Mouse (Mus musculus): Measurements from ENCODE around the gene Cd96. TPM values are rescaled to one million over a fixed set of nuclear protein-coding genes. Genes with fewer than 3 reads are reported as not detected.

The Cd96 gene
- polyA plus RNA-seq, 1 experiment from 2014 or later, result 0.21 TPM

GRCm38 (mm10) chr16:46036261-46036660 is 83.8 kb downstream of the Cd96 start:
- 43% methylated on average over 2 of the region's 2 CpGs for WGBS
- Histone ChIP-seq H3K4me2 (replicated peaks) (no peak overlapping the region), H3K9ac (no peak overlapping the region), H3K27me3 (no peaks in the 10 kb centered on the region), H3K36me3 (no peaks in the 10 kb centered on the region), H3K4me1 (no peaks in the 10 kb centered on the region), H3K4me3 (replicated peaks) (no peak overlapping the region), H3K9me3 (replicated peaks) (no peaks in the 10 kb centered on the region), H3K27ac (replicated peaks) (no peak overlapping the region)
- no peak for ATAC-seq (ENCODE audit: insufficient number of reproducible peaks, low FRiP score, low TSS enrichment, low read depth)

GRCm38 (mm10) chr16:46033896-46034295 is 86.2 kb downstream of the Cd96 start:
- no peak overlapping the region for H3K27ac ChIP-seq (replicated peaks)
- no peak overlapping the region for H3K4me3 ChIP-seq (replicated peaks)
- no peak overlapping the region for H3K4me2 ChIP-seq (replicated peaks)
- H3K9me3 ChIP-seq (replicated peaks), result no peaks in the 10 kb centered on the region
- no peaks in the 10 kb centered on the region for H3K36me3 ChIP-seq
- H3K27me3 ChIP-seq, result no peaks in the 10 kb centered on the region
- WGBS, result 62% methylated on average over 9 of the region's 9 CpGs
- ATAC-seq (ENCODE audit: insufficient number of reproducible peaks, low FRiP score, low TSS enrichment, low read depth), result no peak
- H3K4me1 ChIP-seq, result no peaks in the 10 kb centered on the region
- no peak overlapping the region for H3K9ac ChIP-seq

DNA sequence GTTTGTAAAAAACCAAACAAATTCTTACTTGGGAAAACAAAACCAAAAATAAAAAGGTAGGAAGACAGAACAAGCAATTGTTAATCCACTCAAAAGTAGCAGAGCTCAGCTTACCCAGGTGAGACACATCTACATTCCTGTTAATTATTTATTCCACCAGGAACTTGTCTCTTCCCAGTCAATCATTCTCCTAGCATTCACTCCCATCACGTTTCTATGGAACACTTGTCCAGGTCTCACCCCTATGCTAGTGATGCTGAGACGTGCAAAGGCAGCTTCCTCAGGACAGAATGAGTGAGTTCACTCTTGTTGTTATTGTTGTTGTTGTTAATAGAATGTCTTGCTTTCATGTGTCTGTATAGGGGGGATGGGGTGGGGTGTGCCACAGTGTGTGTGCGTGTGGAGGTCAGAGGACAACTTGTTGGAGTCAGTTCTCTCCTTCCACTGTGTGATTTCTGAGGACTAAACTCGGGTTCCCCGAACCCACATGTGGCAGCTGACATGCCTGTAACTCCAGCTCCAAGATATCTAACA is 97.0 kb downstream of the Cd96 start:
- 69% methylated on average over 5 of the region's 5 CpGs for WGBS
- Histone ChIP-seq H3K4me2 (replicated peaks) (no peak overlapping the region), H3K9ac (no peak overlapping the region), H3K27me3 (no peaks in the 10 kb centered on the region), H3K4me3 (replicated peaks) (no peak overlapping the region), H3K4me1 (no peaks in the 10 kb centered on the region), H3K36me3 (no peaks in the 10 kb centered on the region), H3K27ac (replicated peaks) (no peak overlapping the region), H3K9me3 (replicated peaks) (no peaks in the 10 kb centered on the region)
- no peak for ATAC-seq (ENCODE audit: insufficient number of reproducible peaks, low FRiP score, low TSS enrichment, low read depth)

GRCm38 (mm10) chr16:46022189-46022928 is 97.7 kb downstream of the Cd96 start:
- peak; percentile 73 for ATAC-seq (ENCODE audit: insufficient number of reproducible peaks, low FRiP score, low TSS enrichment, low read depth)
- no peaks in the 10 kb centered on the region for H3K4me1 ChIP-seq
- WGBS, result 39% methylated on average over 5 of the region's 5 CpGs
- no peak overlapping the region for H3K4me2 ChIP-seq (replicated peaks)
- no peak overlapping the region for H3K4me3 ChIP-seq (replicated peaks)
- H3K27me3 ChIP-seq, result no peaks in the 10 kb centered on the region
- no peaks in the 10 kb centered on the region for H3K9me3 ChIP-seq (replicated peaks)
- H3K36me3 ChIP-seq, result no peaks in the 10 kb centered on the region
- no peak overlapping the region for H3K9ac ChIP-seq
- no peak overlapping the region for H3K27ac ChIP-seq (replicated peaks)

GRCm38 (mm10) chr16:46021302-46021701 is 98.7 kb downstream of the Cd96 start:
- Histone ChIP-seq H3K36me3 (no peaks in the 10 kb centered on the region), H3K9ac (no peak overlapping the region), H3K27me3 (no peaks in the 10 kb centered on the region), H3K4me3 (replicated peaks) (no peak overlapping the region), H3K4me1 (no peaks in the 10 kb centered on the region), H3K27ac (replicated peaks) (no peak overlapping the region), H3K4me2 (replicated peaks) (no peak overlapping the region), H3K9me3 (replicated peaks) (no peaks in the 10 kb centered on the region)
- ATAC-seq (ENCODE audit: insufficient number of reproducible peaks, low FRiP score, low TSS enrichment, low read depth), result no peak
- 74% methylated on average over 2 of the region's 2 CpGs for WGBS

- ATAC-seq (ENCODE audit: insufficient number of reproducible peaks, low FRiP score, low TSS enrichment, low read depth), result no peak
- 84% methylated on average over 2 of the region's 2 CpGs for WGBS
- no peaks in the 10 kb centered on the region for H3K36me3 ChIP-seq
- no peak overlapping the region for H3K27ac ChIP-seq (replicated peaks)
- H3K4me3 ChIP-seq (replicated peaks), result no peak overlapping the region
- no peak overlapping the region for H3K9ac ChIP-seq
- no peaks in the 10 kb centered on the region for H3K9me3 ChIP-seq (replicated peaks)
- H3K27me3 ChIP-seq, result no peaks in the 10 kb centered on the region
- H3K4me2 ChIP-seq (replicated peaks), result no peak overlapping the region
- no peaks in the 10 kb centered on the region for H3K4me1 ChIP-seq
Observed at GRCm38 (mm10) chr16:46020396-46020795, 99.7 kb downstream of the Cd96 start.

GRCm38 (mm10) chr16:46019799-46020198 is 100.3 kb downstream of the Cd96 start:
- WGBS, result 74% methylated on average over 4 of the region's 4 CpGs
- Histone ChIP-seq H3K4me2 (replicated peaks) (no peak overlapping the region), H3K27me3 (no peaks in the 10 kb centered on the region), H3K27ac (replicated peaks) (no peak overlapping the region), H3K4me1 (no peaks in the 10 kb centered on the region), H3K9me3 (replicated peaks) (no peaks in the 10 kb centered on the region), H3K36me3 (no peaks in the 10 kb centered on the region), H3K4me3 (replicated peaks) (no peak overlapping the region), H3K9ac (no peak overlapping the region)
- no peak for ATAC-seq (ENCODE audit: insufficient number of reproducible peaks, low FRiP score, low TSS enrichment, low read depth)

DNA sequence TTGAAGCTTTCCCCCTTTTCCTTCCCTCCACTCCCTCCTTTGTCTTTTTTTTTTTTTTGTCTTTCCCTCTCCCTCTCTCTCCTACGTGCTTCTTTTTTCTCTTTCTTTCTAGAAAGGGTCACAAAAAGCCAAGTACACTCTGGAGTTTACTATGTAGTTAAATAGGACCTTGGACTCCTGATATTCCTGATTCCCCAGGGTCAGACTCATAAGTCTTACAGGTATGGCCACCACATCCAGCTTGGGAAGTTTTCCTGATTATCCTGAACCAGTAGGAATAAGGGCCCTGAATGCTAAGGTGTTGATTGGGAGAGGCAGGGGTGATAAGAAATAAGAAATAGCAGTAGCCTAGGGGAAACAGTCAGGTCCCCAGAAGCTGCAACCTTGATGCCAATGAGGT is 100.7 kb downstream of the Cd96 start:
- 55% methylated on average over 1 of the region's 1 CpGs for WGBS
- Histone ChIP-seq H3K9ac (no peak overlapping the region), H3K27me3 (no peaks in the 10 kb centered on the region), H3K4me3 (replicated peaks) (no peak overlapping the region), H3K4me2 (replicated peaks) (no peak overlapping the region), H3K9me3 (replicated peaks) (no peaks in the 10 kb centered on the region), H3K4me1 (no peaks in the 10 kb centered on the region), H3K27ac (replicated peaks) (no peak overlapping the region), H3K36me3 (no peaks in the 10 kb centered on the region)
- ATAC-seq (ENCODE audit: insufficient number of reproducible peaks, low FRiP score, low TSS enrichment, low read depth), result no peak

DNA sequence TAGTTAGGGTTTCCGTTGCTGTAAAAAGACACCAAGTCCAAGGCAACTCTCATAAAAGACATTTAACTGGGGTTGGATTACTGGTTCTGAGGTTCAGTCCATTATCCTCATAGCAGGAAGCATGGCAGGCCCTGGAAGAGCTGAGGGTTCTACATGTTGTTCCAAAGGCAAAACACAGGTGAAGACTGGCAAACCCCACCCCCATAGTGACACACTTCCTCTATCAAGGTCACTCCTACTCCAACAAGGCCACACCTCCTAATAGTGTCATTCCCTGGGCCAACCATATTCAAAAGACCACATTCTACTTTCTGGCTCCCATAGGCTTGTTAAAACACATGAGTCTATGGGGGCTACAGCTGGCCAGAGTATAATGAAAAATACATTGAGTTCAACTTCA is 108.4 kb downstream of the Cd96 start:
- ATAC-seq (ENCODE audit: insufficient number of reproducible peaks, low FRiP score, low TSS enrichment, low read depth), result no peak
- no peaks in the 10 kb centered on the region for H3K27me3 ChIP-seq
- H3K9me3 ChIP-seq (replicated peaks), result no peaks in the 10 kb centered on the region
- H3K4me2 ChIP-seq (replicated peaks), result no peak overlapping the region
- no peaks in the 10 kb centered on the region for H3K36me3 ChIP-seq
- no peak overlapping the region for H3K9ac ChIP-seq
- no peak overlapping the region for H3K27ac ChIP-seq (replicated peaks)
- peaks cover 5% of the 10 kb centered on the region; the same call in 1 of the 2 replicates for H3K4me1 ChIP-seq
- no peak overlapping the region for H3K4me3 ChIP-seq (replicated peaks)
- 57% methylated on average over 1 of the region's 1 CpGs for WGBS

- WGBS, result 4% methylated on average over 5 of the region's 5 CpGs
- H3K9me3 ChIP-seq (replicated peaks), result no peaks in the 10 kb centered on the region
- no peaks in the 10 kb centered on the region for H3K36me3 ChIP-seq
- peak overlapping the region; percentile 55 for H3K4me3 ChIP-seq (replicated peaks)
- H3K9ac ChIP-seq, result peak overlapping the region; percentile 44
- peak overlapping the region; percentile 69 for H3K27ac ChIP-seq (replicated peaks)
- H3K4me1 ChIP-seq, result peaks cover 5% of the 10 kb centered on the region; the same call in 1 of the 2 replicates
- H3K4me2 ChIP-seq (replicated peaks), result peak overlapping the region; percentile 90
- ATAC-seq (ENCODE audit: insufficient number of reproducible peaks, low FRiP score, low TSS enrichment, low read depth), result no peak
- H3K27me3 ChIP-seq, result no peaks in the 10 kb centered on the region
Observed at GRCm38 (mm10) chr16:46010906-46011220, 109.2 kb downstream of the Cd96 start.

- peak within 1 kb of the TSS; percentile 55 for H3K4me3 ChIP-seq (replicated peaks)
- no peaks in the 10 kb centered on the region for H3K36me3 ChIP-seq
- ATAC-seq (ENCODE audit: insufficient number of reproducible peaks, low FRiP score, low TSS enrichment, low read depth), result peak; percentile 98
- peaks cover 5% of the 10 kb centered on the region; the same call in 1 of the 2 replicates for H3K4me1 ChIP-seq
- H3K9ac ChIP-seq, result peak within 1 kb of the TSS; percentile 44
- no peaks in the 10 kb centered on the region for H3K27me3 ChIP-seq
- H3K9me3 ChIP-seq (replicated peaks), result no peaks in the 10 kb centered on the region
- H3K27ac ChIP-seq (replicated peaks), result peak within 1 kb of the TSS; percentile 69
- peak within 1 kb of the TSS; percentile 90 for H3K4me2 ChIP-seq (replicated peaks)
- WGBS, result under 1% methylated on average over 39 of the region's 39 CpGs
Observed at GRCm38 (mm10) chr16:46010153-46010905, 109.7 kb downstream of the Cd96 start, which contains the start of gene Plcxd2. Gene Plcxd2 (minus strand): TSS chr16:46010218.

Measured in embryonic facial prominence, embryonic 15.5 days (tissue).